Mouse (Mus musculus) cortical plate, adult 2 months (tissue): ENCODE measurements around the gene Khk.

Experiments used
- CTCF ChIP-seq: fragments of 200-500 bp; IDR thresholded peaks from 2 replicates; pipeline ENCODE4 v1.5.1; 2011; ENCODE audit warnings: mild to moderate bottlenecking, control low read depth, low read length; ENCODE audit not compliant: insufficient read depth; ENCODE audit errors: extremely low read depth
- POLR2A ChIP-seq: fragments of 200-500 bp; IDR thresholded peaks from 2 replicates; pipeline ENCODE4 v1.6.1; 2011; ENCODE audit warnings: mild to moderate bottlenecking, low read length, control low read depth; ENCODE audit not compliant: insufficient read depth; ENCODE audit errors: extremely low read depth

DNA sequence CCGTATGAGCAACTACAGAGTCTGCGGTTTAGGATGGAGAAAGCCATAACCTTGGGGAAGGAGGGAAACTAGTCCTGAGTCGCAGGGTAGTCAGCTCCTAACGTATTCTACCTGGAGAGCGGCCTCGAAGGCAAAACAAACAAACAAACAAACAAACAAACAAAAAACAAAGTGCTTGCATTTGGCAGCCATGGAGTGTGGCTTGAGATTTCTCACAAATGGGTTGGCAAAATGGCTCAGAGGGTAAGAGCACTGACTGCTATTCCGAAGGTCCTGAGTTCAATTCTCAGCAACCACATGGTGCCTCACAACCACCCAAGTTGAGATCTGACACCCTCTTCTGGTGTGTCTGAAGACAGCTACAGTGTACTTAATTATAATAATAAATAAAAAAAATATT lies 11.4 kb upstream of the Khk start:
- no peak for TF ChIP-seq POLR2A
- no peak for TF ChIP-seq CTCF
